Mouse (Mus musculus) MEL (cell line): ENCODE results near the gene Tmem132c.

Source experiments
- BHLHE40 ChIP-seq: IDR thresholded peaks from 2 replicates; pipeline ENCODE4 v1.6.1; 2012; ENCODE audit warnings: low read depth, mild to moderate bottlenecking, inconsistent platforms, low read length, improper control_type of control experiment, borderline replicate concordance
- CHD1 ChIP-seq: IDR thresholded peaks from 2 replicates; pipeline ENCODE4 v1.6.1; 2012; ENCODE audit warnings: low read depth, mild to moderate bottlenecking, inconsistent platforms, low read length, improper control_type of control experiment
- CTCF ChIP-seq, 3 experiments: IDR thresholded peaks in 2 of 3; conservative IDR thresholded peaks in 1 of 3; 2 replicates each; pipeline ENCODE4 v1.5.1; 2011 to 2012; ENCODE audit warnings: low read length in 3 of 3, low read depth in 2 of 3, mild to moderate bottlenecking in 2 of 3, improper control_type of control experiment in 1 of 3, inconsistent platforms in 1 of 3, mixed read lengths in 1 of 3, moderate library complexity in 1 of 3; ENCODE audit not compliant: control insufficient read depth in 1 of 3, insufficient read depth in 1 of 3, poor library complexity in 1 of 3, severe bottlenecking in 1 of 3
- E2F4 ChIP-seq: IDR thresholded peaks from 2 replicates; pipeline ENCODE4 v1.6.1; 2011; ENCODE audit warnings: low read depth, low read length, improper control_type of control experiment, borderline replicate concordance
- GATA1 ChIP-seq: IDR thresholded peaks from 2 replicates; pipeline ENCODE4 v1.6.1; 2011; ENCODE audit warnings: low read depth, low read length, improper control_type of control experiment
- KAT2A ChIP-seq: conservative IDR thresholded peaks from 2 replicates; pipeline ENCODE4 v1.6.1; 2012; ENCODE audit warnings: low read depth, low read length, improper control_type of control experiment, inconsistent platforms
- MAFK ChIP-seq: IDR thresholded peaks from 2 replicates; pipeline ENCODE4 v1.6.1; 2011; ENCODE audit warnings: low read depth, mild to moderate bottlenecking, low read length, improper control_type of control experiment, borderline replicate concordance
- SIN3A ChIP-seq: IDR thresholded peaks from 2 replicates; pipeline ENCODE4 v1.6.1; 2012; ENCODE audit warnings: low read length, improper control_type of control experiment, inconsistent platforms
- SMC3 ChIP-seq: IDR thresholded peaks from 2 replicates; pipeline ENCODE4 v1.6.1; 2011; ENCODE audit warnings: low read depth, low read length, improper control_type of control experiment
- TAL1 ChIP-seq: IDR thresholded peaks from 2 replicates; pipeline ENCODE4 v1.6.1; 2012; ENCODE audit warnings: mild to moderate bottlenecking, inconsistent platforms, low read length, moderate library complexity, mixed read lengths
- TCF12 ChIP-seq: IDR thresholded peaks from 2 replicates; pipeline ENCODE4 v1.6.1; 2014; ENCODE audit warnings: low read depth, mild to moderate bottlenecking, inconsistent platforms, low read length, improper control_type of control experiment, moderate library complexity
- USF2 ChIP-seq, 2 experiments: IDR thresholded peaks; 2 replicates each; pipeline ENCODE4 v1.6.1; 2011 to 2012; ENCODE audit warnings: improper control_type of control experiment in 2 of 2, low read length in 2 of 2, borderline replicate concordance in 1 of 2, inconsistent platforms in 1 of 2, low read depth in 1 of 2, mild to moderate bottlenecking in 1 of 2; ENCODE audit not compliant: insufficient read depth in 1 of 2

GRCm38 (mm10) chr5:127370503-127370902, 128.9 kb downstream of the Tmem132c start:
- TF ChIP-seq BHLHE40 (no peak), TAL1 (no peak), TCF12 (no peak), KAT2A (no peak), E2F4 (no peak), CTCF (IDR thresholded peaks at IDR 0.05 in 2 of 3, conservative IDR thresholded peaks at IDR 0.05 in 1 of 3; ENCODE audit: control insufficient read depth in 1 of 3, insufficient read depth in 1 of 3, low read depth in 2 of 3, low read length in 3 of 3, poor library complexity in 1 of 3, severe bottlenecking in 1 of 3) (no peak), CHD1 (no peak), SIN3A (no peak), USF2 (IDR thresholded peaks at IDR 0.05; ENCODE audit: borderline replicate concordance in 1 of 2, insufficient read depth in 1 of 2, low read depth in 1 of 2, low read length in 2 of 2) (no peak), SMC3 (no peak), MAFK (no peak), GATA1 (no peak)
